Mouse (Mus musculus) limb, embryonic 15.5 days (tissue): Measurements from ENCODE around the gene Nxn. TPM values are rescaled to one million over a fixed set of nuclear protein-coding genes. Genes with fewer than 3 reads are reported as not detected.
"Not testable (repeated sequence)": the region's sequence is repeated elsewhere in the genome, so short reads cannot be mapped to it uniquely, and the experiment has no call there.

Experiments
- ATAC-seq: fragments of 200-750 bp; cut with Nextera tagmentation; 2 replicates; pipeline ENCODE4 v1.8.0; 2017; ENCODE audit warnings: low read depth, moderate TSS enrichment; ENCODE audit not compliant: insufficient number of reproducible peaks, low FRiP score, low TSS enrichment
- H3K27ac ChIP-seq: fragments of 300-500 bp; sonication (generic); 2 replicates; pipeline ENCODE4 v1.5.1; 2015; ENCODE audit warnings: moderate library complexity, mild to moderate bottlenecking, inconsistent platforms
- H3K27me3 ChIP-seq: fragments of 300-500 bp; sonication (generic); 2 replicates; pipeline ENCODE4 v1.6.1; 2015; ENCODE audit warnings: inconsistent platforms
- H3K36me3 ChIP-seq: fragments of 300-500 bp; sonication (generic); 2 replicates; pipeline ENCODE4 v1.6.1; 2015; ENCODE audit warnings: inconsistent platforms
- H3K4me1 ChIP-seq: fragments of 300-500 bp; sonication (generic); 2 replicates; pipeline ENCODE4 v1.6.1; 2015; ENCODE audit warnings: inconsistent platforms
- H3K4me2 ChIP-seq: fragments of 300-500 bp; sonication (generic); 2 replicates; pipeline ENCODE4 v1.6.1; 2015; ENCODE audit warnings: mild to moderate bottlenecking, inconsistent platforms
- H3K4me3 ChIP-seq: fragments of 300-500 bp; sonication (generic); 2 replicates; pipeline ENCODE4 v1.5.1; 2015; ENCODE audit warnings: mild to moderate bottlenecking, inconsistent platforms
- H3K9ac ChIP-seq: fragments of 300-500 bp; sonication (generic); 2 replicates; pipeline ENCODE4 v1.6.1; 2015; ENCODE audit warnings: inconsistent platforms
- H3K9me3 ChIP-seq: fragments of 300-500 bp; sonication (generic); 2 replicates; pipeline ENCODE4 v1.6.1; 2016; ENCODE audit warnings: inconsistent platforms
- WGBS: fragments of 180-500 bp; shearing (Covaris S2); methylation state at CpG from one replicate; pipeline ENCODE4 v1.1.7; 2015; 5-methylcytosine and 5-hydroxymethylcytosine counted together
- polyA plus RNA-seq: library from polyadenylated mRNA; unstranded; fragments of >200 nt; fragmentation: Nextera tagmentation; extraction: Ambion mirVana; gene quantifications from 2 replicates; pipeline ENCODE4 v1.2.1, GENCODE M21; 2015

Gene Nxn
- polyA plus RNA-seq, 1 experiment from 2014 or later = 60.8 TPM

DNA sequence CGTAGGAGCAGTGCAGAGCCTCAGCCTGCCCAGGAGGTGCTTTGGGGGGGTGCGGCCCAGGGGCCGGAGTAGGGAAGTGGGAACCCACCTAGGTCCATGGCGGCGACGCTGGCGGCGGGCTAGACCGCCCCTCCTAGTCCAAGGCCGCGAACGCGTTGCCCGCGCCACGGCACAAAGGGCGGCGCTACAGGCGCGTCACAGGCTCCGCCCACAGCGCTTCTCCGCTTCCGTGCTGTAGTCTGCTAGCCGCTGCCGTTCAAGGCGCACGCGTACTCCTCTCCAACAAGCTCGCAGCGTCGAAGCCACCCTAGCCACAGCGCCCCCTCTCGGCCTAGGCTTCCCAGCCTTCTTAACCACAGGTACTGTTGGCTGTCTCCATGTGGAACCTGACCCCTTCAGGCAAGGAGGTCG lies 181.5 kb downstream of the Nxn start, which contains the start of the genes Dbil5 and Gemin4:
TSS of gene Dbil5 (plus strand) at position 219 of the 411 bp plus-strand sequence.
TSS of gene Gemin4 (minus strand) at position 275 of the 411 bp plus-strand sequence.
- H3K27me3 ChIP-seq = no peaks in the 10 kb centered on the region
- no peaks in the 10 kb centered on the region for H3K9me3 ChIP-seq
- 0% methylated on average over 35 of the region's 35 CpGs for WGBS
- peaks cover 52% of the 10 kb centered on the region for H3K36me3 ChIP-seq
- peak within 1 kb of the TSS; percentile 93 for H3K27ac ChIP-seq
- peak; percentile 96 for ATAC-seq
- H3K4me1 ChIP-seq = peaks cover 16% of the 10 kb centered on the region
- peak within 1 kb of the TSS; percentile 68 for H3K4me2 ChIP-seq
- peak within 1 kb of the TSS; percentile 57 for H3K4me3 ChIP-seq
- H3K9ac ChIP-seq = peak within 1 kb of the TSS; percentile 64

- Histone ChIP-seq H3K4me2 (peak overlapping the region; percentile 68), H3K9me3 (no peaks in the 10 kb centered on the region), H3K36me3 (peaks cover 53% of the 10 kb centered on the region), H3K4me1 (peaks cover 16% of the 10 kb centered on the region), H3K27me3 (no peaks in the 10 kb centered on the region), H3K27ac (peak overlapping the region; percentile 93), H3K4me3 (peak overlapping the region; percentile 57), H3K9ac (peak overlapping the region; percentile 64)
- WGBS = 1% methylated on average over 33 of the region's 33 CpGs
- peak; percentile 22; the same call in 1 of the 2 replicates for ATAC-seq
Measured at GRCm38 (mm10) chr11:76216681-76217389, 182.1 kb downstream of the Nxn start.

- H3K36me3 ChIP-seq = peaks cover 46% of the 10 kb centered on the region
- 65% methylated on average over 5 of the region's 5 CpGs for WGBS
- no peak overlapping the region for H3K9ac ChIP-seq
- peak overlapping the region; percentile 57 for H3K4me3 ChIP-seq
- H3K4me1 ChIP-seq = peaks cover 16% of the 10 kb centered on the region
- no peaks in the 10 kb centered on the region for H3K9me3 ChIP-seq
- no peaks in the 10 kb centered on the region for H3K27me3 ChIP-seq
- peak overlapping the region; percentile 68 for H3K4me2 ChIP-seq
- peak overlapping the region; percentile 93 for H3K27ac ChIP-seq
- no peak for ATAC-seq
Measured at GRCm38 (mm10) chr11:76216049-76216540, 182.8 kb downstream of the Nxn start.

DNA sequence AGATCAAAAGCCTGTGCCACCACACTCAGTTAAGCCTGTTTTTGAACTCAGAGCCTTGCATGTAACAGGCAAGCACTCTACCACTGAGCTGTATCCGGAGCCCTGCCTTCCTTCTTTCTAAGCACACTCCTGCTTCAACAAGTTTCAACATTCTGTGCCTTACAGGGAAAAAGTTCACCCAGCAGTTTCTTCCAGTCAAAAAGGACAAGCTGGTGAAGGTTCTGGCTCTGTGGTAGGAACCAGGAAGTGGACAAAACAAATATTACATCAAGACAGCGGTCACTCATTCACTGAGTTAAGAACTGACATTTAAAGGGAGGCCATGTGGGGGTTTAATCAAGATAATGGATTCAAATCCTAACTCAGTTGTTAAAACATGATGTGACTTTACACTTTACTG lies 183.9 kb downstream of the Nxn start:
- WGBS = 96% methylated on average over 2 of the region's 2 CpGs
- H3K36me3 ChIP-seq = peaks cover 44% of the 10 kb centered on the region
- no peak for ATAC-seq

GRCm38 (mm10) chr11:76213841-76214240 lies 185.1 kb downstream of the Nxn start:
- Histone ChIP-seq H3K27ac (no peak overlapping the region), H3K27me3 (no peaks in the 10 kb centered on the region), H3K36me3 (peaks cover 43% of the 10 kb centered on the region), H3K9ac (no peak overlapping the region), H3K9me3 (no peaks in the 10 kb centered on the region), H3K4me1 (peaks cover 20% of the 10 kb centered on the region), H3K4me3 (no peak overlapping the region), H3K4me2 (no peak overlapping the region)
- no peak for ATAC-seq
- whole genome bisulfite sequencing = 88% methylated on average over 5 of the region's 5 CpGs

More for the DNA sequence above, 183.9 kb downstream of the Nxn start:
- no peak overlapping the region for H3K4me3 ChIP-seq
- H3K27ac ChIP-seq = no peak overlapping the region
- H3K9me3 ChIP-seq = no peaks in the 10 kb centered on the region
- H3K9ac ChIP-seq = no peak overlapping the region
- H3K4me2 ChIP-seq = no peak overlapping the region
- H3K4me1 ChIP-seq = peaks cover 17% of the 10 kb centered on the region
- H3K27me3 ChIP-seq = no peaks in the 10 kb centered on the region

DNA sequence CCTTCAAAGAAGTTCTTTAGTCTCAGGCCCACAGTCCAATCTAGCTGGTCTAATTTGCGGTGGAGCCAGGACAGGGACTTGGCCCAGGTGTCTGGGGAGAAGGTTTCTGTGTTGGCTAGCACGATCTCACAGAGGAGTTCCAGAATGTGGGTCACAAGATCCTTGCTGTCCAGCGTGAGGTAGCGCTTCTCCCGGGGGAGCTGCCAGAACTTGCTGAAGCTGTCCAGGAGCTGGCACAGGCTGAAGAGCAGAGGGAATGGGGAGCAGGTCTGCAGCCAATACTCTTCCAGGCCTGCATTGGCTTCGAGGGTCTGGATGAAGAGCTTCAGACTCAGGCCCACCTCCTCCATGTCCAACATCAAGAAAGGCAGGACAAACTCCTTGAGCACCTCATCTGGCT lies 187.3 kb downstream of the Nxn start:
- not testable (repeated sequence) for H3K9ac ChIP-seq, ATAC-seq, H3K4me3 ChIP-seq, H3K4me2 ChIP-seq, H3K27ac ChIP-seq, H3K9me3 ChIP-seq, H3K27me3 ChIP-seq
- WGBS = 96% methylated on average over 6 of the region's 6 CpGs
- peaks cover 63% of the 10 kb centered on the region for H3K36me3 ChIP-seq
- H3K4me1 ChIP-seq = peaks cover 15% of the 10 kb centered on the region

DNA sequence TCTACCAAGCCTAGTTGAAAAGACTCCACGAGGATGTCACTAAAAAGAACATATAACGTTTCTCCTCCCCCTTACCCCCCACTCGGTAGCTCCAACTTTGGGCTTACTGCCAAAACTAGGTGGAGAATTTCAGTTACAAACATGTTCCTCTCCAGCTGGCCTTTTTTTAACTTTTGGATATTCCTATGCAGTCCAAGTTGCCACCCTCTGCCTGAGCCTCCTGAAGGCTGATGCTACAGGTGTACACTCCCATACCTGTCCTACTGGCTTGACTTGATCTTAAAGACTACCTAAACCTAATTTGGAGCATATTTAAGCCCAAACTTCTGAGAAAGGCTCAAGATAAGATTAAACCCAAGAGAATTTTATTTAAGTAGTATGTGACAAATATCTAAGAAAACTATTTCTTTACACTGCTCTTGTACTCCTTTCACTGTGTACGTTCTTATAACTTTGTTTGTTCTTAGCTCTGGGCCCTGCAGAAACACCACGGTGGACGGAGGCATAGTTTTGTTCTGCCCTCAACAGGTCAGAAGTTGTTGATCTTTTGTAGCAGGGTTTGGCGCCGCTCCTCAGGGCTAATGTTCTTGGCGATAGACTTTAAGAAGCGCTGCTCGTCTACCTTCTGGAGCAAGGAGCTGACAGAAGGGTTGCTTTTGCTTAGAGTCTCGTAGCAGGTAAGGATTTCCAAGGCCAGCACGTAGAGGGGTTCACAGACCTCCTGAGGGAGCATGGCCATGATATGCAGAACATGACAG lies 188.5 kb downstream of the Nxn start:
- Histone ChIP-seq H3K27me3 (no peaks in the 10 kb centered on the region), H3K36me3 (peaks cover 74% of the 10 kb centered on the region), H3K9me3 (no peaks in the 10 kb centered on the region), H3K9ac (no peak overlapping the region), H3K27ac (peak overlapping the region; percentile 22; the same call in 1 of the 2 replicates), H3K4me3 (no peak overlapping the region), H3K4me2 (no peak overlapping the region), H3K4me1 (peaks cover 4% of the 10 kb centered on the region; the same call in 1 of the 2 replicates)
- ATAC-seq = no peak
- 74% methylated on average over 13 of the region's 13 CpGs for WGBS

Other genes with a start within 250 kb of the Nxn start
- 43.5 and 44.3 TPM in 2 replicates for gene Vps53, start 219.5 kb downstream of the Nxn start, polyA plus RNA-seq
- gene Fam57a, start 219.5 kb downstream of the Nxn start, polyA plus RNA-seq = 98.1 and 106 TPM in 2 replicates
- gene Dbil5, start 181.5 kb downstream of the Nxn start, polyA plus RNA-seq = 0.88 and 1.5 TPM in 2 replicates
- 24.0 and 26.6 TPM in 2 replicates for gene Gemin4, start 181.5 kb downstream of the Nxn start, polyA plus RNA-seq
- 22.8 and 27.2 TPM in 2 replicates for gene Mrm3, start 155.4 kb downstream of the Nxn start, polyA plus RNA-seq
- 128 and 131 TPM in 2 replicates for gene Glod4, start 155.4 kb downstream of the Nxn start, polyA plus RNA-seq
- gene Timm22, start 7.8 kb upstream of the Nxn start, polyA plus RNA-seq = 101 and 107 TPM in 2 replicates
- 31.2 and 31.9 TPM in 2 replicates for gene Abr, start 223.2 kb upstream of the Nxn start, polyA plus RNA-seq